Mouse (Mus musculus): ENCODE measurements around the gene Scaf11.

Scaf11 gene

GRCm38 (mm10) chr15:96392878-96393277 lies 67.8 kb downstream of the Scaf11 start:
- no peak for DNase-seq

- DNase-seq = no peak
Measured at GRCm38 (mm10) chr15:96388565-96388964, 72.1 kb downstream of the Scaf11 start.

- DNase-seq = no peak
Measured at GRCm38 (mm10) chr15:96382223-96382622, 78.4 kb downstream of the Scaf11 start.

- DNase-seq = no peak
Measured at GRCm38 (mm10) chr15:96377701-96378100, 82.9 kb downstream of the Scaf11 start.

GRCm38 (mm10) chr15:96377263-96377662 lies 83.4 kb downstream of the Scaf11 start:
- no peak for DNase-seq

- no peak for DNase-seq
Measured at GRCm38 (mm10) chr15:96376214-96376613, 84.4 kb downstream of the Scaf11 start.

- no peak for DNase-seq
Measured at GRCm38 (mm10) chr15:96373161-96373560, 87.5 kb downstream of the Scaf11 start.

GRCm38 (mm10) chr15:96372628-96373027 lies 88.0 kb downstream of the Scaf11 start:
- DNase-seq = no peak

- no peak for DNase-seq
Measured at GRCm38 (mm10) chr15:96371311-96371710, 89.3 kb downstream of the Scaf11 start.

- no peak for DNase-seq
Measured at GRCm38 (mm10) chr15:96366176-96366963, 94.3 kb downstream of the Scaf11 start.

- DNase-seq = no peak
Measured at GRCm38 (mm10) chr15:96365351-96365750, 95.3 kb downstream of the Scaf11 start.
